Mouse (Mus musculus) limb, embryonic 15.5 days (tissue): Measurements from ENCODE around the gene Lysmd4. TPM values are rescaled to one million over a fixed set of nuclear protein-coding genes. Genes with fewer than 3 reads are reported as not detected.

Experiments used
- ATAC-seq: fragments of 200-750 bp; cut with Nextera tagmentation; 2 replicates; pipeline ENCODE4 v1.8.0; 2017; ENCODE audit warnings: low read depth, moderate TSS enrichment; ENCODE audit not compliant: insufficient number of reproducible peaks, low FRiP score, low TSS enrichment
- H3K27ac ChIP-seq: fragments of 300-500 bp; sonication (generic); 2 replicates; pipeline ENCODE4 v1.5.1; 2015; ENCODE audit warnings: moderate library complexity, mild to moderate bottlenecking, inconsistent platforms
- H3K27me3 ChIP-seq: fragments of 300-500 bp; sonication (generic); 2 replicates; pipeline ENCODE4 v1.6.1; 2015; ENCODE audit warnings: inconsistent platforms
- H3K36me3 ChIP-seq: fragments of 300-500 bp; sonication (generic); 2 replicates; pipeline ENCODE4 v1.6.1; 2015; ENCODE audit warnings: inconsistent platforms
- H3K4me1 ChIP-seq: fragments of 300-500 bp; sonication (generic); 2 replicates; pipeline ENCODE4 v1.6.1; 2015; ENCODE audit warnings: inconsistent platforms
- H3K4me2 ChIP-seq: fragments of 300-500 bp; sonication (generic); 2 replicates; pipeline ENCODE4 v1.6.1; 2015; ENCODE audit warnings: mild to moderate bottlenecking, inconsistent platforms
- H3K4me3 ChIP-seq: fragments of 300-500 bp; sonication (generic); 2 replicates; pipeline ENCODE4 v1.5.1; 2015; ENCODE audit warnings: mild to moderate bottlenecking, inconsistent platforms
- H3K9ac ChIP-seq: fragments of 300-500 bp; sonication (generic); 2 replicates; pipeline ENCODE4 v1.6.1; 2015; ENCODE audit warnings: inconsistent platforms
- H3K9me3 ChIP-seq: fragments of 300-500 bp; sonication (generic); 2 replicates; pipeline ENCODE4 v1.6.1; 2016; ENCODE audit warnings: inconsistent platforms
- WGBS: fragments of 180-500 bp; shearing (Covaris S2); methylation state at CpG from one replicate; pipeline ENCODE4 v1.1.7; 2015; 5-methylcytosine and 5-hydroxymethylcytosine counted together
- polyA plus RNA-seq: library from polyadenylated mRNA; unstranded; fragments of >200 nt; fragmentation: Nextera tagmentation; extraction: Ambion mirVana; gene quantifications from 2 replicates; pipeline ENCODE4 v1.2.1, GENCODE M21; 2015

The Lysmd4 gene
- 16.3 and 18.0 TPM in 2 replicates for polyA plus RNA-seq

DNA sequence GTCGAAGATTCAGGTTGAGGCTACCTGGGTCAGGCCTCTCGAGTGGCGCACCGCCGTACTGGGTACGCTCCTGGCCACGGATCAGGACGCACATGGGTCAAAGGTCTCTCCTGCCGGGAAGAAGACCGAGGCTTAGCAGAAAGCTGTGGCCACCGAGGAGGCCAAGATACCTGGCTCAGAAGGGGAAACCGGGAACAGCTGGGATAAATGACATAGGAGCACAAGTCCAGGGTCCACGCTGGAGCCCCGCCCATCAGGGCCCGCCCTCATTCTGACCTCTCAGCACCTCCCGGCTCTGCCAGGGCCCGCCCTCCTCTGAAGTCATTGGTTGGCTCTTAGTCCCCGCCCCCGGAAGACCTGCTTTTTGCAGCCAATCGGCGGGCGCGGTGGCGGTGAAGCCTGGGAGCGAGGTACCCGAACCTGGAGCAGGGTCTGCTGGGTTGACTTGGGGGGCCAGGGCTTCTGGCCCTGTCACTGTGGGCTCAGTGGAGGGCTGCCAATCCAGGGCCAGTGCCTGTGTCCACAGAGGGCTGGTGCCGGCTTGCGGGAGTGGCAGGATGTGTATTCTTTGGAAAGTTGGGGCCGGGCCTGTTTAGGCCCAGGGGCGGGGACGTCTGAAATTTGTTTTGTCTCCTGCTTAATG is at the start of gene Lysmd4:
Gene Lysmd4 (plus strand): TSS at position 325 of the 643 bp plus-strand sequence.
- H3K4me2 ChIP-seq = peak within 1 kb of the TSS; percentile 91

GRCm38 (mm10) chr7:67173522-67174195 is 48.7 kb upstream of the Lysmd4 start:
- Histone ChIP-seq H3K9me3 (no peaks in the 10 kb centered on the region), H3K4me3 (no peak overlapping the region), H3K27me3 (no peaks in the 10 kb centered on the region), H3K27ac (no peak overlapping the region), H3K9ac (no peak overlapping the region), H3K36me3 (no peaks in the 10 kb centered on the region), H3K4me2 (no peak overlapping the region), H3K4me1 (peaks cover 3% of the 10 kb centered on the region; the same call in 1 of the 2 replicates)
- no peak for ATAC-seq
- 67% methylated on average over 2 of the region's 2 CpGs for WGBS

More for the DNA sequence above, at the start of gene Lysmd4:
- peak; percentile 91 for ATAC-seq
- Histone ChIP-seq H3K9me3 (no peaks in the 10 kb centered on the region), H3K27me3 (no peaks in the 10 kb centered on the region), H3K27ac (peak within 1 kb of the TSS; percentile 50; the same call in 1 of the 2 replicates), H3K4me3 (peak within 1 kb of the TSS; percentile 76), H3K9ac (peak within 1 kb of the TSS; percentile 64), H3K4me1 (peaks cover 20% of the 10 kb centered on the region), H3K36me3 (peaks cover 21% of the 10 kb centered on the region)
- 6% methylated on average over 31 of the region's 31 CpGs for WGBS

DNA sequence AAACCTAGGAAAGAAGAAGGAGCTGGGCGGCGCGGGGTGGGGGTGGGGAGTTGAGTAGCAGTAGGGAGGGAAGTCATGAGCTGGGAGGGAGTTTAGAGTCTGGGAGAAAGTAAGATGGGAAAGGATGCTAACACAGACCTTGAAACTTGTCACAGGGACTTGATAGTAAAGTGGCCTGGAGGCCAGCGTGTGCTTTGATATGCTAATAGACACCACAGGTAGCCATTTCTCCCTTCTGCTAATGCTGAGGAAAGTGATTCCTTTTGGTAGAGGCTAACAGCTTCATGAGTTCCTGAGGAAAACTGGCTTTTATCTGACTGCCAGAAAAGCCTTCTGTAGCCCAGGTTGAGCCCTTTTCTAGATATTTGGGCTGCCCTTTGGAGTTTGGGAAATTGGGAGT is 38.6 kb upstream of the Lysmd4 start:
- H3K9me3 ChIP-seq = no peaks in the 10 kb centered on the region
- H3K9ac ChIP-seq = no peak overlapping the region
- H3K4me1 ChIP-seq = no peaks in the 10 kb centered on the region
- 35% methylated on average over 4 of the region's 4 CpGs for WGBS
- no peaks in the 10 kb centered on the region for H3K27me3 ChIP-seq
- no peak overlapping the region for H3K4me2 ChIP-seq
- no peak for ATAC-seq
- H3K4me3 ChIP-seq = no peak overlapping the region
- no peaks in the 10 kb centered on the region for H3K36me3 ChIP-seq
- H3K27ac ChIP-seq = no peak overlapping the region

DNA sequence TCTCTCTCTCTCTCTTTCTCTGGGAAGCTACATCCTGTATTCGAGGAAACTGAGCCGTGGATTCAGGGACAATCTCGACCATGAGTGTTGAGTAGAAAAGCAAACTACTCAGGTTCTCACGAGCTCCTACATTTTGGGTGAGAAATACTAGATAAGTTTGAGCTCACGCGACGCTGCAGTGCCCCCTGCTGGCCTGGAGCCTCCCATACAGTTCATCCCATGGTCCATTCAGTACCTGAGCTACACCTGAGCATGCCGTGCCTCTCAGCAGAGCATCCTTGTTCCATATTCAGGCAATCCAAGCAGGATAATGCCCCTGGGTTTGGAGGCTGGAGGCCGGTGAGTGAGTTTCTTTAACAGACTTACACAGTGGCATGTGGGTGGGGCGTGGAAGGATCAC is 22.9 kb upstream of the Lysmd4 start:
- no peak overlapping the region for H3K4me2 ChIP-seq
- no peak overlapping the region for H3K4me3 ChIP-seq
- H3K9ac ChIP-seq = no peak overlapping the region
- no peaks in the 10 kb centered on the region; the same call in 1 of the 2 replicates for H3K4me1 ChIP-seq
- no peaks in the 10 kb centered on the region for H3K9me3 ChIP-seq
- H3K27me3 ChIP-seq = no peaks in the 10 kb centered on the region
- no peak for ATAC-seq
- H3K36me3 ChIP-seq = no peaks in the 10 kb centered on the region
- 16% methylated on average over 10 of the region's 10 CpGs for WGBS
- no peak overlapping the region for H3K27ac ChIP-seq

- WGBS = 77% methylated on average over 3 of the region's 3 CpGs
- no peak overlapping the region for H3K4me2 ChIP-seq
- H3K36me3 ChIP-seq = no peaks in the 10 kb centered on the region
- ATAC-seq = no peak
- no peaks in the 10 kb centered on the region for H3K27me3 ChIP-seq
- H3K4me3 ChIP-seq = no peak overlapping the region
- no peaks in the 10 kb centered on the region; the same call in 1 of the 2 replicates for H3K4me1 ChIP-seq
- no peaks in the 10 kb centered on the region for H3K9me3 ChIP-seq
- no peak overlapping the region for H3K27ac ChIP-seq
- no peak overlapping the region for H3K9ac ChIP-seq
Observed at GRCm38 (mm10) chr7:67203625-67204024, 18.7 kb upstream of the Lysmd4 start.

DNA sequence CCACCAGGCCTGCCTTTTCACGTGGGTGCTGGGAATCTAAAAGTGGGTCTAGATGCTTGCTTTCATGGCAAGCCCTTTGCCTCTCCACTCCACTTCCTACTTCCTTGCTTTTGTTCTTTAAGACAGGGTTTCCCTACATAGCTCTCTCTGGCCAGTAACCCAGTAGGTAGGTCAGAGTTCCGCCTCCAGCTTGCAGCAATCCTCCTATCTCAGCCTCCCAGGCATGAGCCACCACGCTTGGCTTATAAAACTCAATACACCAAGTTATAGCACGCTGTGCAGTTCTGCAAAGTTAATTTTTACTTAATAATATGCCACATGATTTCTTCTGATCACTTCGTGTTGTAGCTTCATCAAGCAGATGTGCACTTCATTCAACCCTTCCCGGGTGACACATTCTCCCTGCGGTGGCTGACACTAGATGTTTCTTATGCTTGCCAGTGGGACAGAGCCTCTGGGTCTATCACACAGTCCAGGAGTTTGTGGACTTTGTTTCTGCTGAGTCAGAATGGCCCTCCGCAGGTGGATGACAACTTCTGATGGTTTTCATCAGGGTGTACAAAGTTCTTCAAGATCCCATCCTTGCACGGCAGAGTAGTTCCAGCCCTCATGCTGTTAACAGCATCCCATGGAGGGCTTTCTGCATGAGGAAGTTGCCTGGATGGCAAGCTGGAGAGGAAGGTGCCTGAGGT is 16.5 kb upstream of the Lysmd4 start:
- WGBS = 83% methylated on average over 9 of the region's 9 CpGs
- no peak overlapping the region for H3K4me2 ChIP-seq
- H3K9me3 ChIP-seq = no peaks in the 10 kb centered on the region
- no peak overlapping the region for H3K27ac ChIP-seq
- no peaks in the 10 kb centered on the region for H3K27me3 ChIP-seq
- H3K9ac ChIP-seq = no peak overlapping the region
- ATAC-seq = no peak
- no peaks in the 10 kb centered on the region for H3K36me3 ChIP-seq
- H3K4me3 ChIP-seq = no peak overlapping the region
- no peaks in the 10 kb centered on the region for H3K4me1 ChIP-seq

- H3K4me1 ChIP-seq = no peaks in the 10 kb centered on the region
- WGBS = 74% methylated on average over 10 of the region's 10 CpGs
- no peak overlapping the region for H3K9ac ChIP-seq
- no peaks in the 10 kb centered on the region for H3K36me3 ChIP-seq
- no peaks in the 10 kb centered on the region for H3K9me3 ChIP-seq
- H3K4me2 ChIP-seq = no peak overlapping the region
- H3K27ac ChIP-seq = no peak overlapping the region
- H3K27me3 ChIP-seq = no peaks in the 10 kb centered on the region
- H3K4me3 ChIP-seq = no peak overlapping the region
- no peak for ATAC-seq
Observed at GRCm38 (mm10) chr7:67206496-67206895, 15.8 kb upstream of the Lysmd4 start.

DNA sequence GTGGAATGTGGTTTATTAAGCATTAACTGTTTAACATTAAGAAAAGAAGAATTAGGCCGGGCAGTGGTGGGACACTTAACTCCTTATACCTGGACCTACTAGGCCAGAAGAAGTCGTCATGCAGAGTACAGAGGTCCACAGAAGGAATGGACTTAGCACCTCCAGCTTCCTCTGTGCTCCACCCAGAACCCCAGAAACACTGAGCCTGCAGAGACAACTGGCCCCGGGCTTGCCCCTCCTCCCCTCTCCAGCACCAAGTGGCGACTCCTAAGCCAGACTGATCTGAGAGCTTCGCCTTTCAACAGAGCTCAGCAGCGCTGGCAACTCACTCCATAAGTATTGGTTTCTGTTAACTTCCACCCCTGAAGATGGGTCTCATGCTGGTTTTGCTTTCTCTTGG is 14.6 kb upstream of the Lysmd4 start:
- WGBS = 35% methylated on average over 6 of the region's 6 CpGs
- no peaks in the 10 kb centered on the region for H3K27me3 ChIP-seq
- no peaks in the 10 kb centered on the region for H3K9me3 ChIP-seq
- no peak overlapping the region for H3K4me2 ChIP-seq
- H3K4me1 ChIP-seq = no peaks in the 10 kb centered on the region
- H3K9ac ChIP-seq = no peak overlapping the region
- no peaks in the 10 kb centered on the region for H3K36me3 ChIP-seq
- H3K27ac ChIP-seq = no peak overlapping the region
- no peak for ATAC-seq
- H3K4me3 ChIP-seq = no peak overlapping the region

GRCm38 (mm10) chr7:67208317-67208716 is 14.0 kb upstream of the Lysmd4 start:
- H3K36me3 ChIP-seq = no peaks in the 10 kb centered on the region
- H3K27ac ChIP-seq = no peak overlapping the region
- no peaks in the 10 kb centered on the region for H3K27me3 ChIP-seq
- no peak overlapping the region for H3K9ac ChIP-seq
- no peaks in the 10 kb centered on the region for H3K4me1 ChIP-seq
- ATAC-seq = no peak
- H3K9me3 ChIP-seq = no peaks in the 10 kb centered on the region
- WGBS = 81% methylated on average over 1 of the region's 1 CpGs
- H3K4me3 ChIP-seq = no peak overlapping the region
- H3K4me2 ChIP-seq = no peak overlapping the region

- Histone ChIP-seq H3K4me3 (no peak overlapping the region), H3K4me2 (no peak overlapping the region), H3K27ac (no peak overlapping the region), H3K27me3 (no peaks in the 10 kb centered on the region), H3K9ac (no peak overlapping the region), H3K9me3 (no peaks in the 10 kb centered on the region), H3K4me1 (no peaks in the 10 kb centered on the region), H3K36me3 (no peaks in the 10 kb centered on the region)
- 62% methylated on average over 6 of the region's 6 CpGs for whole genome bisulfite sequencing
- ATAC-seq = no peak
Observed at GRCm38 (mm10) chr7:67210004-67210833, 12.1 kb upstream of the Lysmd4 start.

DNA sequence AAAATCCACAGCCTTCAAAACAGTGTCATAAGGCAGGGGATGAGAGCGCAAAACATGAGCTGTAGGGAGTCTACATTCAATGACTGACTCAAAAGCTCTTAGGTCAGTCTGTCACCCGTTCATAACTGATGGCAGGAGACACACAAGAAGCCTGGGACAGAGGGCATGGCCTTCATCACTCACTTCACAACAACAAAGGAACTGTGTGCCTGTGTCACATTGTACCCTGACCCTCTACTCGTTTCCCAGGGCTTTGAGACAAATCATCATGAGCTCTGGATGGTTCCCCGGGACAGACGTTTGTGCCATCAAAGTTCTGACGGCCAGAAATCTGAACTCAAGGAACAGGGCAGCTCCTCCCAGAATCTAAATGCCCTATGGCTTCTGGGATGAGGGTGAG is 11.0 kb upstream of the Lysmd4 start:
- ATAC-seq = no peak

More for the DNA sequence above, 11.0 kb upstream of the Lysmd4 start:
- no peak overlapping the region for H3K4me3 ChIP-seq
- no peak overlapping the region for H3K27ac ChIP-seq
- H3K9me3 ChIP-seq = no peaks in the 10 kb centered on the region
- H3K4me2 ChIP-seq = no peak overlapping the region
- no peaks in the 10 kb centered on the region for H3K4me1 ChIP-seq
- WGBS = 48% methylated on average over 6 of the region's 6 CpGs
- H3K36me3 ChIP-seq = no peaks in the 10 kb centered on the region
- no peak overlapping the region for H3K9ac ChIP-seq
- no peaks in the 10 kb centered on the region for H3K27me3 ChIP-seq
